ENCODE assay signal across 22 mouse cellular contexts in the genomic region with DNA sequence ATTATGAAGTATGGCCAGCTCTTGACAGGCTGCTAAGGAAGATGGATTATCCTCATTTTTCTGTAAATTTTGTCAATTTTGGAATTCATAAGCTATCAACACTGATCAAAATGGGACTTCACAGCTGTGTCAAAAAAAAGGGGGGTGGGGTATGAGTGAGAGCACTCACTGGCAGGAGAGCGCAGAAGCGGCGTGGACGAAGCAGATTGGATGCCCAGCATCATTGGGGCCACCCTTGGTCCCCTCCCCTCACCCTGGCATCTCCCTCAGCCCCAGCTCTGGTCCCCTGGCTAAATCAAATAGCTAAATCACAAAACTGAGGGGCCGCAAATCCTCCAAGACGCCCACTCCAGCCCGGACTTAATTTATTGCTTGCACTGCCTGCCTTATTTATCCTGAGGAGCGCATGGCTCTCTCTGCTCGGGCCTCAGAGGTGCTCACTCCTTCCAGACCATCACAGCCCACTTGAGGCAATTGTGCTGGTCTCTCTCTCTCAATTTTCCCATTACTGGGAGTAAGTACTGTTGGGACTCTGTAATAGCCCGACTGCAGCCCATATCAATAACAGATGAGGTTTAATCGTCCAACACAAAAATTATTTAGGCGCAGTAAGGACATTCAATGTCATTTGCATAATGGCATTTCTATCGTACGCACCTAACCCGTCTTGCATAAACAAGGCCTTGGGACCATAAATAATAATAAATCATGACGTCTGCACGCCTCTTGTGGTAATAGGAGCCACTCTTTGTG.
DNase-seq lines count a peak whose midpoint lies in the region; ATAC-seq lines count a peak whose summit lies in the region.
"Had no signal": no experiment of that assay in that cellular context is flagged by ENCODE, and none has a peak within 500 bp of the region (broad histone marks: within the 10 kb centered on the region; RNA-seq: fewer than 3 reads in every experiment).

No protein-coding gene starts in this region.

- intact Hi-C loops in left cerebral cortex, postnatal 36 days (cut with DNase I) = no loop called here

- H3K9me3 ChIP-seq in hindbrain, embryonic 11.5 days (ENCODE audit: control insufficient read depth, low read length) = no peaks in the 10 kb centered on the region
- H3K9me3 ChIP-seq in hindbrain, embryonic 10.5 days = no peaks in the 10 kb centered on the region
- no peaks in the 10 kb centered on the region for H3K9me3 ChIP-seq in hindbrain, embryonic 14.5 days (ENCODE audit: control insufficient read depth, low read length)
- H3K9me3 ChIP-seq in neural tube, embryonic 12.5 days = no peaks in the 10 kb centered on the region
- H3K9me3 ChIP-seq: embryonic facial prominence, embryonic 15.5 days; forebrain, embryonic 10.5 days; G1E had no signal

- no peak overlapping the region for H3K27ac ChIP-seq in hindbrain, embryonic 11.5 days (ENCODE audit: low read depth, low read length)
- H3K27ac ChIP-seq in hindbrain, embryonic 10.5 days = no peak overlapping the region
- 0 out of 2 replicates have a peak overlapping the region, but pooled peaks have one; percentile 64 for H3K27ac ChIP-seq in hindbrain, embryonic 14.5 days
- H3K27ac ChIP-seq in neural tube, embryonic 12.5 days = 0 out of 2 replicates have a peak overlapping the region, but pooled peaks have one; percentile 37
- H3K27ac ChIP-seq: embryonic facial prominence, embryonic 15.5 days; forebrain, embryonic 10.5 days had no signal

- H3K9ac ChIP-seq in hindbrain, embryonic 11.5 days (ENCODE audit: low read depth, low read length) = no peak overlapping the region
- no peak overlapping the region for H3K9ac ChIP-seq in hindbrain, embryonic 14.5 days
- no peak overlapping the region for H3K9ac ChIP-seq in neural tube, embryonic 12.5 days
- H3K9ac ChIP-seq: embryonic facial prominence, embryonic 15.5 days; heart, embryonic 12.5 days had no signal

- ATAC-seq in hindbrain, embryonic 11.5 days (ENCODE audit: low FRiP score) = peak; percentile 47; the same call in 1 of the 2 replicates
- ATAC-seq in hindbrain, embryonic 14.5 days (ENCODE audit: low FRiP score) = peak; percentile 37; the same call in 1 of the 2 replicates
- peak; percentile 69 for ATAC-seq in neural tube, embryonic 12.5 days (ENCODE audit: low FRiP score, low read depth)
- ATAC-seq: CD4-positive, CD25-positive, alpha-beta regulatory T cell, adult 4 months; forebrain, embryonic 14.5 days had no signal

- 79% methylated on average over 17 of the region's 17 CpGs for WGBS in hindbrain, embryonic 11.5 days
- WGBS in hindbrain, embryonic 10.5 days = 92% methylated on average over 17 of the region's 17 CpGs
- WGBS in hindbrain, embryonic 14.5 days = 65% methylated on average over 17 of the region's 17 CpGs
- WGBS in neural tube, embryonic 12.5 days = 57% methylated on average over 17 of the region's 17 CpGs

- no peaks in the 10 kb centered on the region for H3K4me1 ChIP-seq in hindbrain, embryonic 11.5 days (replicated peaks; ENCODE audit: control insufficient read depth, insufficient read depth, low read length)
- peaks cover 4% of the 10 kb centered on the region; the same call in 1 of the 2 replicates for H3K4me1 ChIP-seq in hindbrain, embryonic 10.5 days (replicated peaks)
- H3K4me1 ChIP-seq in hindbrain, embryonic 14.5 days (replicated peaks; ENCODE audit: control insufficient read depth, insufficient read depth, low read length) = 0 out of 2 replicates have a peak, but pooled peaks cover 15% of the 10 kb centered on the region
- peaks cover 15% of the 10 kb centered on the region for H3K4me1 ChIP-seq in neural tube, embryonic 12.5 days
- H3K4me1 ChIP-seq: embryonic facial prominence, embryonic 15.5 days; forebrain, embryonic 10.5 days; heart, embryonic 12.5 days had no signal

- H3K36me3 ChIP-seq in hindbrain, embryonic 11.5 days (ENCODE audit: control insufficient read depth, insufficient read depth, low read length) = no peaks in the 10 kb centered on the region
- H3K36me3 ChIP-seq in hindbrain, embryonic 10.5 days = 0 out of 2 replicates have a peak, but pooled peaks cover 8% of the 10 kb centered on the region
- H3K36me3 ChIP-seq in hindbrain, embryonic 14.5 days (replicated peaks; ENCODE audit: control insufficient read depth, insufficient read depth) = no peaks in the 10 kb centered on the region
- no peaks in the 10 kb centered on the region for H3K36me3 ChIP-seq in neural tube, embryonic 12.5 days
- H3K36me3 ChIP-seq: embryonic facial prominence, embryonic 15.5 days; forebrain, embryonic 10.5 days; G1E; heart, embryonic 12.5 days had no signal

- no peak overlapping the region for H3K4me3 ChIP-seq in hindbrain, embryonic 11.5 days (ENCODE audit: low read depth, low read length)
- H3K4me3 ChIP-seq in hindbrain, embryonic 10.5 days = no peak overlapping the region
- H3K4me3 ChIP-seq in hindbrain, embryonic 14.5 days (replicated peaks; ENCODE audit: low read length) = no peak overlapping the region
- no peak overlapping the region for H3K4me3 ChIP-seq in neural tube, embryonic 12.5 days
- H3K4me3 ChIP-seq: embryonic facial prominence, embryonic 15.5 days; erythroblast, embryonic 14.5 days; forebrain, embryonic 10.5 days; heart, embryonic 12.5 days had no signal

- H3K27me3 ChIP-seq in hindbrain, embryonic 11.5 days (ENCODE audit: control insufficient read depth, insufficient read depth, low read length) = no peaks in the 10 kb centered on the region
- no peaks in the 10 kb centered on the region for H3K27me3 ChIP-seq in hindbrain, embryonic 10.5 days (ENCODE audit: insufficient read depth, poor library complexity, severe bottlenecking)
- H3K27me3 ChIP-seq in hindbrain, embryonic 14.5 days (ENCODE audit: control insufficient read depth, insufficient read depth, low read length) = no peaks in the 10 kb centered on the region
- H3K27me3 ChIP-seq in neural tube, embryonic 12.5 days (replicated peaks) = no peaks in the 10 kb centered on the region
- H3K27me3 ChIP-seq: embryonic facial prominence, embryonic 15.5 days; heart, embryonic 12.5 days had no signal

- no peak for DNase-seq in hindbrain, embryonic 11.5 days (ENCODE audit: low spot score)
- no peak for DNase-seq in hindbrain, embryonic 10.5 days (ENCODE audit: low spot score)
- DNase-seq in hindbrain, embryonic 14.5 days (ENCODE audit: low spot score) = no peak
- no peak for DNase-seq in left cerebral cortex, postnatal 36 days (ENCODE audit: low spot score in 2 of 2)
- DNase-seq in layer of hippocampus, postnatal 14 days (ENCODE audit: low spot score in 2 of 2) = no peak
- no peak for DNase-seq in heart, adult 18-20 months
- DNase-seq: adrenal gland, adult 8-10 months; adrenal gland, postnatal 36 days; B cell, adult 2 months; cerebellum, adult 11 months; cerebellum, adult 8-10 months; cerebellum, postnatal 14 days; embryo, embryonic 11 days; gastrocnemius, postnatal 10 days had no signal

- H3K4me2 ChIP-seq in hindbrain, embryonic 11.5 days (replicated peaks; ENCODE audit: low read depth, low read length) = no peak overlapping the region
- H3K4me2 ChIP-seq in hindbrain, embryonic 14.5 days (replicated peaks) = no peak overlapping the region
- H3K4me2 ChIP-seq in neural tube, embryonic 12.5 days (replicated peaks) = no peak overlapping the region
- H3K4me2 ChIP-seq: embryonic facial prominence, embryonic 15.5 days; heart, embryonic 12.5 days had no signal

Comparison
In these comparisons a context has a peak if more than half of its experiments do, and no peak if none do; other contexts are left out.
1. H3K27ac ChIP-seq: peak in hindbrain, embryonic 14.5 days (single experiment) and neural tube, embryonic 12.5 days (single experiment); none in hindbrain, embryonic 11.5 days (single experiment) and hindbrain, embryonic 10.5 days (single experiment).
2. Peak in every context shown above with its lines, with median percentiles within 50 percentile points of each other: ATAC-seq.